Mouse (Mus musculus) heart, adult 2 months (tissue): ENCODE measurements around the gene Angel2. TPM values are rescaled to one million over a fixed set of nuclear protein-coding genes. Genes with fewer than 3 reads are reported as not detected.

Source experiments
- DNase-seq, 2 experiments: peaks; one replicate each; pipeline ENCODE4 v3.0.0; 2021
- H3K27ac ChIP-seq: fragments of 200-600 bp; 2 replicates; pipeline ENCODE4 v1.8.1; 2022
- H3K27me3 ChIP-seq: fragments of 200-500 bp; 2 replicates; pipeline ENCODE4 v1.6.1; 2012; ENCODE audit warnings: mild to moderate bottlenecking, low read length, inconsistent platforms, mixed read lengths; ENCODE audit not compliant: control insufficient read depth, insufficient read depth
- H3K36me3 ChIP-seq: fragments of 200-500 bp; 2 replicates; pipeline ENCODE4 v1.6.1; 2012; ENCODE audit warnings: low read length, inconsistent platforms; ENCODE audit not compliant: control insufficient read depth, insufficient read depth
- H3K4me1 ChIP-seq: fragments of 200-500 bp; 2 replicates; pipeline ENCODE4 v1.6.1; 2011; ENCODE audit warnings: low read length; ENCODE audit not compliant: control insufficient read depth, insufficient read depth
- H3K4me3 ChIP-seq: fragments of 200-600 bp; 2 replicates; pipeline ENCODE4 v1.8.1; 2022
- H3K79me2 ChIP-seq: fragments of 200-500 bp; replicated peaks from 2 replicates; pipeline ENCODE4 v1.6.1; 2012; ENCODE audit warnings: mild to moderate bottlenecking, inconsistent platforms, low read length, moderate library complexity, mixed read lengths; ENCODE audit not compliant: control insufficient read depth, insufficient read depth
- H3K9ac ChIP-seq: fragments of 200-500 bp; 2 replicates; pipeline ENCODE4 v1.6.1; 2012; ENCODE audit warnings: low read depth, mild to moderate bottlenecking, control low read depth, inconsistent platforms, low read length, mixed read lengths
- CTCF ChIP-seq: fragments of 200-600 bp; IDR thresholded peaks from 2 replicates; pipeline ENCODE4 v1.8.1; 2022; ENCODE audit warnings: antibody characterized with exemption, mild to moderate bottlenecking, moderate library complexity
- EP300 ChIP-seq: fragments of 200-500 bp; IDR thresholded peaks from 2 replicates; pipeline ENCODE4 v1.6.1; 2011; ENCODE audit warnings: low read depth, low read length, control low read depth; ENCODE audit not compliant: insufficient read depth
- POLR2A ChIP-seq: fragments of 200-500 bp; IDR thresholded peaks from 2 replicates; pipeline ENCODE4 v1.6.1; 2011; ENCODE audit warnings: mild to moderate bottlenecking, low read depth, low read length, control low read depth; ENCODE audit not compliant: insufficient read depth
- WGBS: fragments of 180-500 bp; shearing (Covaris S2); methylation state at CpG from one replicate; pipeline ENCODE4 v1.1.7; 2018; 5-methylcytosine and 5-hydroxymethylcytosine counted together
- intact Hi-C: fragments of 180-260 bp; cut with DNase I; formaldehyde crosslinking; loops from one replicate; pipeline ENCODE4 v1.15.1; 2025
- polyA plus RNA-seq: library from polyadenylated mRNA; depleted of rRNA; stranded (reverse); fragments of >200 nt; gene quantifications from 2 replicates; pipeline ENCODE4 v1.2.3, GENCODE M21; 2012
- total RNA-seq, 2 experiments: library from RNA; stranded (reverse); gene quantifications; 2 replicates each; pipeline ENCODE4 v1.2.3; 2021

Angel2 gene
- total and polyA plus RNA-seq, 3 experiments, result 18.5 to 28.0 (median 27.7) TPM

GRCm38 (mm10) chr1:190927311-190927710, 2.4 kb downstream of the Angel2 start:
- peaks cover 7% of the 10 kb centered on the region for H3K4me1 ChIP-seq
- H3K4me3 ChIP-seq, result no peak overlapping the region
- TF ChIP-seq POLR2A (no peak), EP300 (no peak), CTCF (no peak)
- peaks cover 3% of the 10 kb centered on the region for H3K36me3 ChIP-seq
- no peak overlapping the region for H3K27ac ChIP-seq
- 93% methylated on average over 3 of the region's 3 CpGs for WGBS
- H3K79me2 ChIP-seq, result no peaks in the 10 kb centered on the region
- H3K9ac ChIP-seq, result no peak overlapping the region
- DNase-seq, result no peak
- no peaks in the 10 kb centered on the region for H3K27me3 ChIP-seq
- intact Hi-C loops, result loop anchor here (5.0 to 10.0 kb wide), 3 partner anchors 135 to 1207 kb away; partner anchors contain the start of genes Nsl1, Rcor3 and Tatdn3

GRCm38 (mm10) chr1:190927751-190928369, 2.9 kb downstream of the Angel2 start:
- Histone ChIP-seq H3K4me3 (peak overlapping the region; percentile 88), H3K36me3 (peaks cover 3% of the 10 kb centered on the region), H3K4me1 (peaks cover 7% of the 10 kb centered on the region), H3K27me3 (no peaks in the 10 kb centered on the region), H3K79me2 (no peaks in the 10 kb centered on the region; the same call in 1 of the 2 replicates), H3K27ac (peak overlapping the region; percentile 99), H3K9ac (peak overlapping the region; percentile 68)
- intact Hi-C loops, result loop anchor here (5.0 to 10.0 kb wide), 3 partner anchors 134 to 1207 kb away; partner anchors contain the start of genes Nsl1, Rcor3 and Tatdn3
- no peak for DNase-seq
- TF ChIP-seq EP300, result no peak
- no peak for TF ChIP-seq POLR2A
- no peak for TF ChIP-seq CTCF
- WGBS, result 7% methylated on average over 16 of the region's 16 CpGs

GRCm38 (mm10) chr1:190928370-190929009, 3.6 kb downstream of the Angel2 start:
- TF ChIP-seq POLR2A, result peak; percentile 94
- TF ChIP-seq CTCF, result no peak
- peak; percentile 80; the same call in 1 of the 2 replicates for TF ChIP-seq EP300
- intact Hi-C loops, result loop anchor here (5.0 to 10.0 kb wide), 3 partner anchors 134 to 1206 kb away; partner anchors contain the start of genes Nsl1, Rcor3 and Tatdn3
- Histone ChIP-seq H3K4me1 (peaks cover 7% of the 10 kb centered on the region), H3K9ac (peak overlapping the region; percentile 85), H3K27ac (peak overlapping the region; percentile 99), H3K4me3 (peak overlapping the region; percentile 88), H3K27me3 (no peaks in the 10 kb centered on the region), H3K36me3 (peaks cover 3% of the 10 kb centered on the region), H3K79me2 (no peaks in the 10 kb centered on the region; the same call in 1 of the 2 replicates)
- WGBS, result under 1% methylated on average over 59 of the region's 79 CpGs
- DNase-seq, result peak; percentile 98 to 99

- H3K4me3 ChIP-seq, result peak overlapping the region; percentile 88
- H3K36me3 ChIP-seq, result peaks cover 4% of the 10 kb centered on the region
- H3K9ac ChIP-seq, result peak overlapping the region; percentile 85
- peaks cover 7% of the 10 kb centered on the region for H3K4me1 ChIP-seq
- no peaks in the 10 kb centered on the region; the same call in 1 of the 2 replicates for H3K79me2 ChIP-seq
- WGBS, result 2% methylated on average over 27 of the region's 27 CpGs
- TF ChIP-seq POLR2A, result peak; percentile 41; the same call in 1 of the 2 replicates
- TF ChIP-seq CTCF, result no peak
- TF ChIP-seq EP300, result no peak
- H3K27ac ChIP-seq, result peak overlapping the region; percentile 99
- no peaks in the 10 kb centered on the region for H3K27me3 ChIP-seq
- peak in 1 of 2 experiments; percentile 73 for DNase-seq
- intact Hi-C loops, result loop anchor here (5.0 to 10.0 kb wide), 3 partner anchors 133 to 1206 kb away; partner anchors contain the start of genes Nsl1, Rcor3 and Tatdn3
Measured at GRCm38 (mm10) chr1:190929010-190929695, 4.2 kb downstream of the Angel2 start.

GRCm38 (mm10) chr1:190930181-190930580, 5.3 kb downstream of the Angel2 start:
- peaks cover 7% of the 10 kb centered on the region for H3K4me1 ChIP-seq
- no peak overlapping the region for H3K4me3 ChIP-seq
- no peaks in the 10 kb centered on the region for H3K27me3 ChIP-seq
- H3K9ac ChIP-seq, result no peak overlapping the region
- no peaks in the 10 kb centered on the region; the same call in 1 of the 2 replicates for H3K79me2 ChIP-seq
- H3K36me3 ChIP-seq, result peaks cover 4% of the 10 kb centered on the region
- H3K27ac ChIP-seq, result no peak overlapping the region
- intact Hi-C loops, result no loop called here
- TF ChIP-seq CTCF (no peak), POLR2A (no peak), EP300 (no peak)
- no peak for DNase-seq
- WGBS, result 85% methylated on average over 6 of the region's 6 CpGs
